Mouse (Mus musculus) MEL (cell line): ENCODE measurements around the gene 3110082I17Rik. TPM values are rescaled to one million over a fixed set of nuclear protein-coding genes. Genes with fewer than 3 reads are reported as not detected.

ENCODE experiments used
- DNase-seq: peaks from one replicate; pipeline ENCODE4 v3.0.0; 2011; ENCODE audit warnings: low read depth, low spot score
- H3K27ac ChIP-seq: 2 replicates; pipeline ENCODE4 v1.5.1; 2012; ENCODE audit warnings: low read depth, mild to moderate bottlenecking, control low read depth, low read length, moderate library complexity; ENCODE audit not compliant: control insufficient read depth
- H3K27me3 ChIP-seq, 2 experiments: fragments of 150-350 bp in 1 of 2; sonication (generic) in 1 of 2; 2 replicates each; pipeline ENCODE4 v1.6.1; 2012; ENCODE audit warnings: low read length in 2 of 2, mild to moderate bottlenecking in 2 of 2, improper control_type of control experiment in 1 of 2, moderate library complexity in 1 of 2; ENCODE audit not compliant: insufficient read depth in 2 of 2, control insufficient read depth in 1 of 2
- H3K36me3 ChIP-seq, 2 experiments: 2 replicates each; pipeline ENCODE4 v1.6.1; 2012 to 2014; ENCODE audit warnings: low read length in 2 of 2, improper control_type of control experiment in 1 of 2, inconsistent platforms in 1 of 2, mild to moderate bottlenecking in 1 of 2; ENCODE audit not compliant: insufficient read depth in 2 of 2, control insufficient read depth in 1 of 2
- H3K4me1 ChIP-seq, 2 experiments: fragments of 150-350 bp in 1 of 2; sonication (generic) in 1 of 2; 2 replicates each; pipeline ENCODE4 v1.6.1; 2012; ENCODE audit warnings: low read length in 2 of 2, improper control_type of control experiment in 1 of 2, mild to moderate bottlenecking in 1 of 2; ENCODE audit not compliant: insufficient read depth in 2 of 2, control insufficient read depth in 1 of 2
- H3K4me3 ChIP-seq, 2 experiments: fragments of 150-350 bp in 1 of 2; sonication (generic) in 1 of 2; 2 replicates each; pipeline ENCODE4 v1.5.1; 2012; ENCODE audit warnings: low read depth in 2 of 2, low read length in 2 of 2, mild to moderate bottlenecking in 2 of 2, moderate library complexity in 2 of 2, control low read depth in 1 of 2, improper control_type of control experiment in 1 of 2; ENCODE audit not compliant: control insufficient read depth in 1 of 2, insufficient read depth in 1 of 2
- H3K79me2 ChIP-seq: 2 replicates; pipeline ENCODE4 v1.6.1; 2012; ENCODE audit warnings: mild to moderate bottlenecking, low read length, moderate library complexity; ENCODE audit not compliant: control insufficient read depth, poor library complexity, insufficient read depth
- H3K9ac ChIP-seq: 2 replicates; pipeline ENCODE4 v1.6.1; 2012; ENCODE audit warnings: low read depth, mild to moderate bottlenecking, control low read depth, low read length, moderate library complexity; ENCODE audit not compliant: control insufficient read depth, poor library complexity, severe bottlenecking
- H3K9me3 ChIP-seq: fragments of 150-350 bp; sonication (generic); replicated peaks from 2 replicates; pipeline ENCODE4 v1.6.1; 2012; ENCODE audit warnings: mild to moderate bottlenecking, low read length, improper control_type of control experiment, moderate library complexity; ENCODE audit not compliant: insufficient read depth
- BHLHE40 ChIP-seq: IDR thresholded peaks from 2 replicates; pipeline ENCODE4 v1.6.1; 2012; ENCODE audit warnings: low read depth, mild to moderate bottlenecking, inconsistent platforms, low read length, improper control_type of control experiment, borderline replicate concordance
- CHD1 ChIP-seq: IDR thresholded peaks from 2 replicates; pipeline ENCODE4 v1.6.1; 2012; ENCODE audit warnings: low read depth, mild to moderate bottlenecking, inconsistent platforms, low read length, improper control_type of control experiment
- CHD2 ChIP-seq: IDR thresholded peaks from 2 replicates; pipeline ENCODE4 v1.6.1; 2011; ENCODE audit warnings: low read length, improper control_type of control experiment
- E2F4 ChIP-seq: IDR thresholded peaks from 2 replicates; pipeline ENCODE4 v1.6.1; 2011; ENCODE audit warnings: low read depth, low read length, improper control_type of control experiment, borderline replicate concordance
- GABPA ChIP-seq: IDR thresholded peaks from 2 replicates; pipeline ENCODE4 v1.6.1; 2012; ENCODE audit warnings: low read depth, mild to moderate bottlenecking, inconsistent platforms, low read length, improper control_type of control experiment, moderate library complexity
- JUND ChIP-seq: IDR thresholded peaks from 2 replicates; pipeline ENCODE4 v1.6.1; 2011; ENCODE audit warnings: low read depth, mild to moderate bottlenecking, improper control_type of control experiment, low read length
- KAT2A ChIP-seq: conservative IDR thresholded peaks from 2 replicates; pipeline ENCODE4 v1.6.1; 2012; ENCODE audit warnings: low read depth, low read length, improper control_type of control experiment, inconsistent platforms
- MAFK ChIP-seq: IDR thresholded peaks from 2 replicates; pipeline ENCODE4 v1.6.1; 2011; ENCODE audit warnings: low read depth, mild to moderate bottlenecking, low read length, improper control_type of control experiment, borderline replicate concordance
- MYB ChIP-seq: IDR thresholded peaks from 2 replicates; pipeline ENCODE4 v1.6.1; 2011; ENCODE audit warnings: mild to moderate bottlenecking, low read depth, low read length, improper control_type of control experiment
- MYC ChIP-seq: IDR thresholded peaks from 2 replicates; pipeline ENCODE4 v1.6.1; 2011; ENCODE audit warnings: low read depth, mild to moderate bottlenecking, low read length, improper control_type of control experiment, moderate library complexity
- POLR2A ChIP-seq, 2 experiments: IDR thresholded peaks; 2 replicates each; pipeline ENCODE4 v1.6.1; 2011 to 2012; ENCODE audit warnings: low read length in 2 of 2, mild to moderate bottlenecking in 2 of 2, control low read depth in 1 of 2, improper control_type of control experiment in 1 of 2, low read depth in 1 of 2, moderate library complexity in 1 of 2; ENCODE audit not compliant: control insufficient read depth in 1 of 2, insufficient read depth in 1 of 2, poor library complexity in 1 of 2
- RAD21 ChIP-seq: IDR thresholded peaks from 2 replicates; pipeline ENCODE4 v1.6.1; 2011; ENCODE audit warnings: mild to moderate bottlenecking, low read depth, low read length, improper control_type of control experiment
- RCOR1 ChIP-seq: IDR thresholded peaks from 2 replicates; pipeline ENCODE4 v1.6.1; 2012; ENCODE audit warnings: low read depth, mild to moderate bottlenecking, inconsistent platforms, low read length, improper control_type of control experiment
- SMC3 ChIP-seq: IDR thresholded peaks from 2 replicates; pipeline ENCODE4 v1.6.1; 2011; ENCODE audit warnings: low read depth, low read length, improper control_type of control experiment
- TAL1 ChIP-seq: IDR thresholded peaks from 2 replicates; pipeline ENCODE4 v1.6.1; 2012; ENCODE audit warnings: mild to moderate bottlenecking, inconsistent platforms, low read length, moderate library complexity, mixed read lengths
- TBP ChIP-seq: IDR thresholded peaks from 2 replicates; pipeline ENCODE4 v1.8.0; 2011; ENCODE audit warnings: low read depth, low read length, improper control_type of control experiment
- TCF12 ChIP-seq: IDR thresholded peaks from 2 replicates; pipeline ENCODE4 v1.6.1; 2014; ENCODE audit warnings: low read depth, mild to moderate bottlenecking, inconsistent platforms, low read length, improper control_type of control experiment, moderate library complexity
- UBTF ChIP-seq: IDR thresholded peaks from 2 replicates; pipeline ENCODE4 v1.6.1; 2012; ENCODE audit warnings: low read depth, mild to moderate bottlenecking, inconsistent platforms, low read length, improper control_type of control experiment, moderate library complexity, borderline replicate concordance; ENCODE audit not compliant: insufficient read depth
- USF1 ChIP-seq: IDR thresholded peaks from 2 replicates; pipeline ENCODE4 v1.6.1; 2014; ENCODE audit warnings: low read depth, mild to moderate bottlenecking, inconsistent platforms, low read length, improper control_type of control experiment, moderate library complexity
- USF2 ChIP-seq, 2 experiments: IDR thresholded peaks; 2 replicates each; pipeline ENCODE4 v1.6.1; 2011 to 2012; ENCODE audit warnings: improper control_type of control experiment in 2 of 2, low read length in 2 of 2, borderline replicate concordance in 1 of 2, inconsistent platforms in 1 of 2, low read depth in 1 of 2, mild to moderate bottlenecking in 1 of 2; ENCODE audit not compliant: insufficient read depth in 1 of 2
- ZKSCAN1 ChIP-seq: IDR thresholded peaks from 2 replicates; pipeline ENCODE4 v1.6.1; 2012; ENCODE audit warnings: low read depth, mild to moderate bottlenecking, inconsistent platforms, low read length, improper control_type of control experiment, moderate library complexity
- ZMIZ1 ChIP-seq: IDR thresholded peaks from 2 replicates; pipeline ENCODE4 v1.6.1; 2012; ENCODE audit warnings: low read depth, mild to moderate bottlenecking, inconsistent platforms, low read length, improper control_type of control experiment, moderate library complexity
- ZNF384 ChIP-seq: IDR thresholded peaks from 2 replicates; pipeline ENCODE4 v1.6.1; 2012; ENCODE audit warnings: low read depth, mild to moderate bottlenecking, inconsistent platforms, low read length, improper control_type of control experiment
- polyA plus RNA-seq, 2 experiments: library from polyadenylated mRNA; stranded (reverse) in 1 of 2; unstranded in 1 of 2; fragments of >175 nt in 1 of 2; fragments of >200 nt in 1 of 2; gene quantifications; 2 replicates each; pipeline versions ENCODE4 v1.2.1 to v1.2.4; 2012; ENCODE audit warnings: low replicate concordance in 2 of 2, low read depth in 1 of 2; ENCODE audit not compliant: insufficient read length in 2 of 2, insufficient read depth in 1 of 2, missing spikeins in 1 of 2
- total RNA-seq: library from RNA; depleted of rRNA; stranded (reverse); fragments of 300-350 nt; gene quantifications from 2 replicates; pipeline ENCODE4 v1.2.3, GENCODE M21; 2012

The 3110082I17Rik gene
- total and polyA plus RNA-seq, 3 experiments, result 58.1 to 79.5 TPM; not detected in 1

DNA sequence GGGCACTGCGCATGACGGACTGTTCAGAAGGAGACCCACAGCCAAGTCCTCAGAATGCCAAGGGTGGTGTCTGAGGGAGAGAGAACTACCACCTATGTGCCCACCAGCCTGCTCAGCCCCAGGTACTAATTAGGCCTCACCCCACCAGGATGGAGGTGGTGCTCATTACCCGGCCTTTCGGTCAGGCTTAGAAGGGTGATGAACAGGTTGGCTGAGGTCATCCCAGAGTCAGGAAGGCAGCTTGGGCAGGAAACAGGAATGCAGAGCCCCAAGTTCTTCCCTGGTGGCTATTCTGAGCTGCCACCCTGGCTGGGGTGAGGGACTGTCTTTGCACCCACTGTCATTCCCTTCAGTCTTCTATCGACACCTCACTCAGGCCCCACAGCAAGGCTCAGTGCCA is 74.3 kb downstream of the 3110082I17Rik start:
- Histone ChIP-seq H3K36me3 (peaks cover 0 to 45% of the 10 kb centered on the region in 2 experiments; a peak in 2 of 4 replicates), H3K27me3 (no peaks in the 10 kb centered on the region), H3K9ac (no peak overlapping the region), H3K9me3 (no peaks in the 10 kb centered on the region), H3K79me2 (peaks cover 13% of the 10 kb centered on the region), H3K27ac (no peak overlapping the region), H3K4me1 (peaks cover 37 to 58% of the 10 kb centered on the region in 2 experiments), H3K4me3 (no peak overlapping the region)
- DNase-seq, result no peak
- no peak for TF ChIP-seq E2F4
- TF ChIP-seq UBTF, result no peak
- TF ChIP-seq JUND, result no peak
- TF ChIP-seq SMC3, result no peak
- no peak for TF ChIP-seq USF2 (IDR thresholded peaks at IDR 0.05; ENCODE audit: borderline replicate concordance in 1 of 2, insufficient read depth in 1 of 2, low read depth in 1 of 2, low read length in 2 of 2)
- no peak for TF ChIP-seq CHD2
- no peak for TF ChIP-seq ZMIZ1
- TF ChIP-seq POLR2A (IDR thresholded peaks at IDR 0.05; ENCODE audit: control insufficient read depth in 1 of 2, insufficient read depth in 1 of 2, low read depth in 1 of 2, low read length in 2 of 2, poor library complexity in 1 of 2), result no peak
- TF ChIP-seq RAD21, result no peak
- no peak for TF ChIP-seq CHD1
- no peak for TF ChIP-seq GABPA
- no peak for TF ChIP-seq ZKSCAN1
- no peak for TF ChIP-seq TAL1
- TF ChIP-seq USF1, result no peak
- TF ChIP-seq TCF12, result no peak
- no peak for TF ChIP-seq TBP

DNA sequence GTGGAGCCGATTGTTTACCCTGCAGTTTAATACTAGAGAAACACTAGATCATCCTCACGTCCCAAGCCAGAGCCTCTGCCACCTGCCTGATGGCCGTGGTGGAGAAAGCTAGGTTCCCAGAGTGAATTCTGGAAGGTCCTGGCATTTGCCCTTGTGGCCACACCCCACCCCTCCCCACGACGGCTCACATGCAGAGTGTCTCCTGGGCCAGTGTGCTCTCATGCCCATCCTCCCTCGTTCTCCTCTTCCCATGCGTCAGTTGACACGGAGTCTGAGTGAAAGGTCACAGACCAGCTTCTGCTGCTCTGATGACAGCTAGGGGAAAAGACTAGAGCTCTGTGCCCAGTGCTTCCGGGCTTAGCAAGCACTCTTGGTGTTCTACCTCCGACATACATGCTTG is 75.8 kb downstream of the 3110082I17Rik start:
- Histone ChIP-seq H3K27me3 (no peaks in the 10 kb centered on the region), H3K27ac (no peak overlapping the region), H3K79me2 (peaks cover 16% of the 10 kb centered on the region), H3K9ac (no peak overlapping the region), H3K36me3 (peaks cover 0 to 44% of the 10 kb centered on the region in 2 experiments; a peak in 2 of 4 replicates), H3K4me1 (peaks cover 32 to 56% of the 10 kb centered on the region in 2 experiments), H3K4me3 (no peak overlapping the region), H3K9me3 (no peaks in the 10 kb centered on the region)
- no peak for DNase-seq
- TF ChIP-seq MYB (no peak), ZNF384 (no peak), POLR2A (IDR thresholded peaks at IDR 0.05; ENCODE audit: control insufficient read depth in 1 of 2, insufficient read depth in 1 of 2, low read depth in 1 of 2, low read length in 2 of 2, poor library complexity in 1 of 2) (no peak), CHD1 (no peak), RCOR1 (no peak), RAD21 (no peak), MAFK (no peak), BHLHE40 (no peak), GABPA (no peak), KAT2A (no peak), MYC (no peak)
